Mouse (Mus musculus): Measurements from ENCODE around the gene Phactr1.

Phactr1 gene

DNA sequence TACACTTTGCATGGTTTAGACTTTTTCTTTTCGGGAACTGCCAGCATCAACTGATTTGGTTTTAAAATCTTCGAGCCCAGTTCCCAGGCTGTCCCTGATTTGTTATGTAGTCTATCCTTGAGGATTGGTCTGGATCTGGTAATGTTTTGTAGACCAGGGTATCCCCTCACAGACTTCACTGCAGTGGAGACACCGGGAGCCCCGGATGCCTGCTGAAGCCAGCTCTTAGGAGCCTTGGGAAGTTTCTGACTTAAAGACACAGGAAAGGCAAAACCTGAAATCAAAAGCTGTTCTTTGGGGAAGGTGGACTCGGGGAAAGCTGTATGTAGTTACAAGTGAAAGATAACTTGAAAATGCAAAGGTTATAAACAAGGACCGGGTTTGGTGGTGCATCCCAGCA is 186.6 kb downstream of the Phactr1 start:
- no peak for DNase-seq (ENCODE audit: low read depth, low spot score)

GRCm38 (mm10) chr13:42872125-42872524 is 191.7 kb downstream of the Phactr1 start:
- peak; percentile 24 for DNase-seq (ENCODE audit: low read depth, low spot score)

DNA sequence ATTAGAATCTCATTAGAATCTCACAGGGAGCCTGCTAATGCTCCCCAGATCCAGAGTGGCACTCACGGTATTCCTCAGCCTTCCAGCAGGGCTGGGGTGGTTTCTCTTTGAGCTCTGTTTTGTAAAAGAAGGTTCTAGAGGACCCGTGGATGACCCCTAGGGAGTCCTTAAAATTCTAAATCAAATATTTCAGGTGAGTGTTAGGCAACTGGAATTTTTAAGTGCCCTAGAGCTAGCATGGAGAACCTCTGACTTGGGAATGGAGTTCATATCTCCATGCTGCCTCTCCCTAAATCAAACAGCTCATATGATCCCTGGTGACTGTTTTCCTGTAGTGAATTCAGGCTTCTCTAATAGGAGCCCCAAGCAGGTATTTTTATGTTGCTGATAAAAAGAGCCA is 197.9 kb downstream of the Phactr1 start:
- DNase-seq (ENCODE audit: low read depth, low spot score): no peak

GRCm38 (mm10) chr13:42884033-42884724 is 203.8 kb downstream of the Phactr1 start:
- DNase-seq (ENCODE audit: low read depth, low spot score): peak; percentile 21

DNA sequence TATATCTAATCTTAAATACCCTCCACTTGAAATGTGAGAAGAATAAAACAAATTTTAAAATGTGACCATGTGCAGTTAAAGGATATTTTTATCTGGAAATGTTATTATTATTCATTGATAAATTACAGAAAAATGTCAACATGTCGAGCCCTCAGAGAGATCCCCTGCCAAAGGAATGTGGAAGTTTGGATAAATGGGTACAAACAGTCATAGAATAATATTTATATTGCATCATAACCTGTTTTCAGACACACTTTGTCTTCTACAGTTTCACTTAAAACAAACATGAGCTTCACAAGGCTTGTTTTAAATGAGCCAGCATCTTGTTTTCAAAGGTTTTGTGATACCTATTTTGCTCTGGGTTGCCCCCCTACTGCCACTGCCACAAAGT is 204.3 kb downstream of the Phactr1 start:
- DNase-seq (ENCODE audit: low read depth, low spot score): no peak

GRCm38 (mm10) chr13:42887701-42888100 is 207.3 kb downstream of the Phactr1 start:
- DNase-seq (ENCODE audit: low read depth, low spot score): no peak

GRCm38 (mm10) chr13:42889516-42890474 is 209.4 kb downstream of the Phactr1 start:
- no peak for DNase-seq (ENCODE audit: low read depth, low spot score)

GRCm38 (mm10) chr13:42890651-42891050 is 210.2 kb downstream of the Phactr1 start:
- no peak for DNase-seq (ENCODE audit: low read depth, low spot score)

GRCm38 (mm10) chr13:42894016-42894415 is 213.6 kb downstream of the Phactr1 start:
- no peak for DNase-seq (ENCODE audit: low read depth, low spot score)

- no peak for DNase-seq (ENCODE audit: low read depth, low spot score)
Measured at GRCm38 (mm10) chr13:42894598-42894997, 214.2 kb downstream of the Phactr1 start.

DNA sequence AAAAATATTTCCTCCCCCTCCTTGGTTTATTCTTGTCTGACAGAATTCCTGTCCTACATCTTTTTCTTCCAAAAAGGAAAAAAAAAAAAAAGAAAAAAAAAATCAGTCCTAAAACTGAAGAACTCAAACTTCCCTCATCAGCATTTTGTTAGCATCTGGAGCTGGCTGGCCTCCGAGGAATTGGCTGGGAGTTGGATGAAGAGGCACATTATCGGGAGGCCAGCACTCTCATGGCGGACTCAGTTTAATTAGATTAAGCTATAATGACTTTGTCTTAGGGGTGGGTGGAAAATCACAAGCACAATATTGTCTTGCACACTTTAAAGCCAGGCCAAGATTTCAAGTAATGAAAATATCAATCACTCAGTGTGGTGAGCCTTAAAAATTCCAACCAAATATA is 215.6 kb downstream of the Phactr1 start:
- no peak for DNase-seq (ENCODE audit: low read depth, low spot score)

- DNase-seq (ENCODE audit: low read depth, low spot score): no peak
Measured at GRCm38 (mm10) chr13:42899611-42900010, 219.2 kb downstream of the Phactr1 start.

DNA sequence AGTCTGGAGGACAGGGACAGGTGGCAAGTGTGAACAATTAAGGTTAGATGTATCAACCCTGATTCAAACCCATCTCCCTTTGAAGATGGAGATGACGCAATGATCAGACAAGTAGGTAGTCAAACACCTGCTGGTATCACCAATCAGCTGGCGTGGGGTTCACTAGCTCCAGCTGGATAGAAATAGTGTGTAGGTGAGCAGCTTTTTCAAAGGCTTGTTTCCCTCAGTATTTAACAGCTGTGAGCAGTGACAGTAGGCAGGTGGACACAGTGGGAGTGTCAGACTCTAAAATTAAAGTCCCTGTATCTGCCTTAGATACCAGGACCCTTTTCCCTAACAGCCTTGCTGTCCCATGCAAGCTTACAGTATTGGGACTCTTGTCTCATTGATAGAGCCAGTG is 221.4 kb downstream of the Phactr1 start:
- DNase-seq (ENCODE audit: low read depth, low spot score): no peak

DNA sequence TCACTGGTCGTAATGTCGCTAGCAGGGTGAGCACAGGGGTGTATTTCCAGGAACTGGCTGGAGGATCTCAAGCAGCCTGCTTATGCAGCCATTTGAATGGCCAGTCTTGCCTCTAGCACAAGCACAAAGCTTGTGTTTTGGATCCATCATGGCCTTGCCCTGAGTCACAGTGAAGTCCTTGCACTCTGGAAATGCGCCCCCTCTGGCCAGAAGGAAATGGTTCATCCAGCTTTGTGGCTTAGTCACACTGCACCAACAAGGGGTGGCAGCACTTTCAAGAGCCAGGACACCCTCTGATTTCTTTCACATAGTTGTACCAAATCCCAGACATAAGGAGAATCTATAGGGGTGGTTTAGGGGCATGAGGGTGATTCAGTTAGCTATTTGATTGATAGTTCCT is 222.4 kb downstream of the Phactr1 start:
- DNase-seq (ENCODE audit: low read depth, low spot score): peak; percentile 34

DNA sequence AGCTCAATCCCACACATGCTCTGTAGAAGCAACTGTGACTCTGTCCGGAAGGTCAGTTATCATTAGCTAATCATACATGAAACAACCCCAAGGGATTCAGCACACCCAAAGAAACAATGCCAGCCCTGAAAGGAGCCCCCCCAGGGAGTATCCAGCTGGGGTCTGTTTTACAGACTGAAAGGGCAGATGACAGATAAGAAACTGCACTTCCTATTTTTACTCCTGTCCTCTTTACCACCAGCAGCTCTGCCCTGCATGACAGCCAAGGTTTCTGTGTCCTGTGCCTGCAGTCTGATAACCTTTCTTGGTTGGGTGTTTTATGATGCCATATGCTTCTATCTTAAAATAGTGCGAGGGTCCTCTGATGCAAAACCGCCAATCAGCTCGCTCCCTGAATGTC is 225.4 kb downstream of the Phactr1 start:
- no peak for DNase-seq (ENCODE audit: low read depth, low spot score)

DNA sequence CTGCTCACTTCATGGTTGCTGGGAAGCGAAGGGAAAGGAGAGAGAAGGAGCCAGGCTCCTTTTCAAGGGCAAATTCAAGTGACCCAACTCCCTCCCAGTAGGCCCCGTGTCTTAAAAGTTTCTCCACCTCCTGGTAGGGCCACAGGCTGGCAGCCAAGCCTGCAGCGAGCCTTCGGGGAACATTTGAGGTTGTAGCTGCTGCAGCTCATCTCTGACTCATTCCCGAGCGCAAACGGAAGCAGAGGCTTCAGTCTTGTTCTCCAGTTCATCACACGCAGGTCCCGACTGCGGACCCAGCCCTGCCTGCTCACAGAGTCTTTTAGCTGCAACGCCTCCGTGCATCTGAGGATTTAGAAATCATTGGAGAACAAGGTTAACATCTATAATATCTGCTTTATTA is 226.6 kb downstream of the Phactr1 start:
- DNase-seq (ENCODE audit: low read depth, low spot score): no peak

DNA sequence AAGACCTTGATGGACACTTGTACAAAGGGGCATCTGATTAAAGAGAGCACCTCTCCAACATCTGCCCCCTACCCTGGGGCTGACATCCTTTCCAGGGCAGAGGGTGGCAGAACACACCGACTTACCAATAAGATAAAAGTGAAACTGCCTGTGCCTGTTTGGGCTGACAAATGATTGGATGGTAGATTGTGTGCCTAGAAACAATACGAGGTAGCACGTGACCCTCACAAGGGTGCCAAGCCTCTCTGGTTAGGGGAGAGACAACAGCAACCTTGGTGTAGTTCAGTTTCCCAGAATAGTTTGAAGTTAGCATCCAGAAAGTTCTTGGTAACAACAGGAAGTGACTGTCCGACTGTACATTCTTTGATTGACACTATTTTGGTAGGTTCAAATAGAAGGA is 234.7 kb downstream of the Phactr1 start:
- no peak for DNase-seq (ENCODE audit: low read depth, low spot score)

DNA sequence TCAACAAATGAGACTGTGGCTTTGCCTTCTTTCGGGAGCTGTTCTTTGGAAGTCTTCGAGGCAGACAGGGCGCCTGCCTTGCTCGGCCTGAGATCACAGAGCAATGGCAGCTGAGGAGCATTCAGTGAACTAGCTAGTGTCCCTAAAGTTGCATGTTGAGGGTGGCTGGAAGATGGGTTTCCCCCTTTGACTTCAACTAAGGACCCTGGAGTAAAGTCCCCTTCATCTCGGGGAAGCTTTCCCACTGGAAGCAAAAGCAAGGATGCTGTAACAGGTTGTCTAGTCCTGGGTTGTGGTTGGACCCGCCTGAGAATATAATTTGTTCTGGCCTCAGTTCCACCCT is 235.4 kb downstream of the Phactr1 start:
- DNase-seq (ENCODE audit: low read depth, low spot score): no peak

DNA sequence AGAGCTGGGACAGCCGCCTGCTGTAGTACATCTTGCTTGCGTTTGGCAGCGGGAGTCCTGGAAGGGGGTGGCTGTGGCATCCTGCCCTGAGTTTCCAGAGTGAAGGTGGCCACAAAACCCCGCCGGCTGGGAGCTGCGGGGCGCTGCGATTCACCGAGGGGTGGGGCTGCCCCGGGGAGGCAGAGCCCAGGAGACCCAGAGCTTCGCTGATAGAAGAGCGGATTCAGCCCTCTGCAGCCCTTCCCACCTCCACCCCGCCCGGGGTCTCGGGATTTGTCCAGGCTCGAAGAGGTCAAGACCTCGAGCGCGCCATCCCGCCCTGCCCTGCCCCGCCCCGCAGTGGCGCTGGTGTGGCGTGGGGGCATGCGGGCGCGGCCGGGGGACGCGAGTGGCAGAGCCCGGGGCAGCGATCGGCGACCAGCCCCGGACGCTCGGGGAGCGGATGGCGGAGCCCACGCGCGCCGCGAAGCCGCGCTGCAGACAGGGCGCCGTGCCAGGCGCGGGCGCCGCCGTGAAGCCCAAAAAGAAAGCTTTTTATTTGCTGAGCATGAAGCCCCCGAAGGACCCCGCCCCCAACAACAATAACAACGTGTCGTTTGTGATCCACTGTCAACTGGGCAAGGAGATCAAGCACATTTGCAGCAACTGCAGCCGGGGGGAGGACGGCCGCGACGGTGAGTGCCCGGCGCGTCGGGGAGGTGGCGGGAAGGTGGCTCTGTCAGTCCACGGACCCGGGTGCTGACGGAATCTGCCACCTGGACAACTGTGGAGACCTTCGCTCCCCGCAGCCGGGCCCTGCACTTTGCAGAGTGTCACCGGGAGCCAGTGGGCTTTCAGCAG is 236.0 kb downstream of the Phactr1 start:
- DNase-seq (ENCODE audit: low read depth, low spot score): no peak

DNA sequence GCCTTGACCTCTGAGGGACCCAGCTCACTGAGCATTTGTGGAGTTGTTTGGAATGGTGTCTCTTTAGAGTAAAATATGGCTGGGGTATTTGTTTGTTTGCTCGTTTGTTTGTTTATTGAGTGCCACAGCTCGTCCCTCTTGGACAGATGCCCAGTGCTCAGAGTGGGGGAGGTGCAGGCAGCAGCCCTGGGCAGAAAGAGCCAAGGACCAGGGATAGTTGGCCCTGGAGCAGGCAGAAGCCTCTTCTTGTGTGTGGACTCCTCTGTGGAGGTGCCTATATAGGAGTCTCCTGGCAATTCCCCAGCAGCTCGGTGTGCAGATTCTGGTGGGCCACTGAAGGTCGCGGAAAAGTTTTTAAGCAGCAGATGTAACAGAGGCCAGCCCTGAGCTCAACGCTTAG is 236.8 kb downstream of the Phactr1 start:
- no peak for DNase-seq (ENCODE audit: low read depth, low spot score)

GRCm38 (mm10) chr13:42920062-42920461 is 239.6 kb downstream of the Phactr1 start:
- DNase-seq (ENCODE audit: low read depth, low spot score): no peak

Data from ES-CJ7 (cell line).